Mouse (Mus musculus): ENCODE measurements around the gene Cpox. TPM values are rescaled to one million over a fixed set of nuclear protein-coding genes. Genes with fewer than 3 reads are reported as not detected.
"Not testable (repeated sequence)": the region's sequence is repeated elsewhere in the genome, so short reads cannot be mapped to it uniquely, and the experiment has no call there.

Gene Cpox
- total RNA-seq (2021): 10 to 100 TPM; 45.4 to 53.0 TPM
- long read RNA-seq, experiment 1, transcript Cpox-201 (7 exons, 3,097 nt): major isoform, 22 of 31 reads
- long read RNA-seq, experiment 1, partial matches to known transcripts: 2 of 31 reads
- long read RNA-seq, experiment 1, other reads (novel, unspliced or antisense): 6 of 31 reads
- long read RNA-seq, experiment 2, transcript Cpox-201 (7 exons, 3,097 nt): major isoform, 29 of 48 reads
- long read RNA-seq, experiment 2, partial matches to known transcripts: 1 of 48 reads
- long read RNA-seq, experiment 2, other reads (novel, unspliced or antisense): 18 of 48 reads

DNA sequence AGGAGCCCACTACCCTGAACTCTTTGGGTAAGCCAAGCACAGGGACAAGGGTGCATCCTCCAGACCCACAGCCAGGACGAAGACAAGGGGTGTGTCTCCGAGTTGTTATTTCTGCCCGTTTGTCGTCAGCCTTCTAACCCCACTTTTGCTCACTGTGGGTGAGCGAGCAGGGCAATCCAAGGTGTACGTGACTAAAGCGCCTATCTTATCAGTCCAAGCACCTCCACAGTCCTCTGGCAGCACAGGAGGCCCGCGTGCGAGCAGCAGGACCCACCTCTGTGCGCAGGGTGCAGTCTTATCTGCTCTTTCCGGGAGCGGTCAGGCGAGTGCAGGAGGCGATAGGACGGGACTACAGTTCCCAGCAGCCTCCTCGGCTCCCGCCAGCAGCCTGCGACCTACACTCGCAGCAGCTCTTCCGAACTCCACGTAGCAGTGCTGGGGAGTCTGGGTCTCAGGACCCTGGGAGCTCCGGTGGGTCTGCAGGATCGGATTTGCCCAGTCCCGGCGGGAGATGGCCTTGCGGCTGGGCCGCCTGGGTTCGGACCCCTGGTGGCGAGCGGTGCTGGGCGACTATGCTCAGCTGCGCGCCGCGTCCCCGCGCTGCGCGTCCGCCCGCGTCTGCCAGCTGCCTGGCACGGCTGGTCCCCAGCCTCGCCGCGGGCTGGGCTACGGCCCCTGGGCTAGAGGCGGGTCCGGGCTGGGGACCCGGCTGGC lies at the start of gene Cpox:
Gene Cpox, plus strand, starts transcription at position 376 of the 714 bp plus-strand sequence.
- DNase-seq (ENCODE audit: low spot score in 2 of 2): peak; percentile 81 to 88

DNA sequence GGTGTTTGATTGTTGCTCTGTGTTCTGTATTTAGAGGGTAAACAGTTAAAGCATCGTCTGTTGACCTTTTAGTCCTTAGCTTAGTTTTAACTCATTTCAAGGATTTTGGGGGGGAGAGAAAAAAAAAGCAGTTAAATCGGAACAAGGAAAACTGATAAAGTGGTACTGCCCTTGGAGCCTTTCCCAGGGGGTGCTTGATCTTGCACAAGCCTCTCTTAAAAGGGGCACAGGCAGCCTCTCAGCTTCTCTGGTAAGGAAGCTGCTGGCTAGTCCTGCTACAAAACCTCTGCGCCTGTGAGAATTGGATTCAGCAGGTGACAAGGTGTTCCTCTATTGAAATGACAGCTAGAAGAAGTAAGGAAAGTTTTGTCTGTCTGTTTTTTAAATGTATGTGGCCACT lies 47.7 kb upstream of the Cpox start:
- no peak for DNase-seq (ENCODE audit: low spot score in 2 of 2)

DNA sequence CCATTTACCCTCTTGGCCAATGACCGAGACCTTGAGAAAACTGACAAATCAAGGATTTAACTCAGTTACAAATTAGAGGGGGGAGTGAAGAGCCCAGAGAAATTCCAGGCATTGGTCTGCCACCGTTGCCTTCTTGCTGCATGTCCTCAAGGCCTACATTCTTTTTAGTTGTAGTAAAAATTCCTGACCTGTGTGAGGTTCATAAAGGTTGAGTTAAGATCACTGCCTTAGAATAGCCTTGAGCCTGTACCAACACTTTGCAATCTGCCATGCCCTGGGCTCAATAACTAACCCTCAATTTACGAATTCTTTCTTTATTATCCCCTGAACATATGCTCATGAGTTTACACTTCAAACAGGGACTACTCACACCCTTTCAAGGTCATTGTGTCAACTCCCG lies 47.0 kb upstream of the Cpox start:
- no peak for DNase-seq (ENCODE audit: low spot score in 2 of 2)

DNA sequence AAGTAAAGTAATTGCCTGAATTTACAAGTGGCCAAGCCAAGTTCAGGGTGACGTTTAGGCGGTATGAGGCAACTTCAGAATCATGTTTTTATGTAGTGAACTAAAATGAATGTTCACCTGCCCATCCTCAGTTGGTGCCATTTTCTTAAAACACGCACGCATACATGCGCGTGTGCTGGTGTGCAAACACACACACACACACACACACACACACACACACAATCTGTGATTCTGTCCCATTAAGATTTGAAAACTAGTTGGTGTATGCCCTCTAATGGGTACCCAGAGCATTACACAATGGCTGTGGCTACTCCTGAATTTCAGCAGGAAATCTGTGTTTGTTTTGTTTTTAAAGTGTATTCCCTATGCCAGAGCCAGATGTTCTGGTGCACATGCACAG lies 46.1 kb upstream of the Cpox start:
- peak; percentile 30 to 44 for DNase-seq (ENCODE audit: low spot score in 2 of 2)

DNA sequence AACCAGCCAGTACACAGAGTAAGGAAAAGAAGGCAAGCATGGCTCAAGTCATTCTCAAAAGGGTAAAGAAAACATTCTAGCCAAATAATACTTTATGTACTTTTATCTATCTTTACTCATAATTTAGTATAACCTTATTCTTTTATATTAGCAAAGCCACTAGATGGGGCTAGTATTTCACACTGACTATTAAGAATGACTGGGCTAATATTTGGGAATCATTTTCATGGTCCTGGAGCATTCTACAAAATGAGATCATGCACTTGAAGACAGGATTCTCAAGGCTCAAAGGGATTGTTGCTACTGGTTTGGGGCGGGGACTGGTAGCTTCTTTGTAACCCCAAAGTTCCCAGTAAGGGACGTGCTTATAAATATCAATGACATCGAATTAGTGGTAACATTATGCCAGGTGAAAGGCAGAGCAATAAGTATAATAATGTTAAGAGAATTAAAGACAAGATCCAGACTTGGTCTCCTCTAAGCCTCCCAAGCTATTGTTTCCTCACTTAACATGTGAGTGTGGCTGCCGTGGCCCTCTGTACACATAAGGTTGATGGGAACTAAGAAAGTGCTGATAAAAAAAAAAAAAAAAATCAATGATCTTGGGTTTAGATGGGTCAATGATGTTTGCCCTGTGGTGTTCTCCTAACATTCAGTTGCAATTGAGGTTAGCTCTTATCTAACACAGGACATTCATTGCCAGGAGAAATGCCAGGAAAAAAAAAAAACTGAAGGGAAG lies 42.3 kb upstream of the Cpox start:
- no peak for DNase-seq (ENCODE audit: low spot score in 2 of 2)

DNA sequence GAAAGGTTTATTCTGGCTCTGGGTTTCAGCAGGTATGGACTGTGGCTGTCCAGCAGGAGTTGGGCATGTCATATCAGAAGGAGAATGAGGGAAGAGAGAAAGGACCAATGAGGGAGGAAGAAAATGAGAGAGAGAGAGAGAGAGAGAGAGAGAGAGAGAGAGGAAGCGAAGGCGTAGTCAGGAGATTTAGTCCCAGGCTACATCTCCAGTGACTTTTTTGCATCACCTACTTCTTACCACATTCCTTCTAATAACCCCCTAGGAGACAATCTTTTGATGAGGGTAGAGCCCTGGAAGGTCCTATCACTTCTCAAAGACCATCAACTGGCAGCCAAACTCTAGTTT lies 41.8 kb upstream of the Cpox start:
- DNase-seq (ENCODE audit: low spot score in 2 of 2): no peak

DNA sequence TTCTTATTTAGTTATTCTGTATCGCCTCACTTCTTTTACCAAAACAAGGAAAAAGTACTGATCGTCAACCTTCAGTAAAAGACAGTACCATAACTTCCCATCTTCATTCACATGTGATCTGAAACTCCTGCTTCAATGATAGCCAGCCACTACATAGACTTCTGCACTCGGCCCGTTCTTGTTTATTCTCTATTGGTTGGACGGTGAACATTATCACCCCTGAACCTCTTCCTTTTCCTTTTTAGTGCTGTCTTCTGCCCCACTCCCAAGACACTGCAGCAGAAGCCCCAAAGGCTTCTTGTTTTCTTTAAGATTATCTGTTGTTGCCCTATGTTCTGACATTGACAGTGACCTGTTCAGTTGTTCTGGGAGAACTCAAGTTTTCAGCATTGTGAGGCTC lies 41.1 kb upstream of the Cpox start:
- DNase-seq (ENCODE audit: low spot score in 2 of 2): no peak

DNA sequence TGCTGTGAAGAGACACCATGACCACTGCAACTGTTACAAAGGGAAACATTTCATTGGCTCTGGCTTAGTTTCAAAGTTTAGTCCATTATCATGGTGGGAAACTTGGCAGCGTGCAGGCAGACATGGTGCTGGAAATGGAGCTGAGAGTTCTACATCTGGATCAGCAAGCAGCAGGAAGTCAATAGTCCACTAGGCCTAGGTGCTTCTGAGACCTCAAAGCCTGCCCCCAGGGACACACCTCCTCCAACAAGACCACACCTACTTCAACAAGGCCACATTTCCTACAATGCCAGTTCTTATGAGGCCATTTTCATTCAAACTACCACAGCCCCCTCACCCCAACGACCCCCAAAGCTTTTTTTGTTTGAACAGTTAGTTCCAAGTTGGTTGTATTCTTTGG lies 40.4 kb upstream of the Cpox start:
- no peak for DNase-seq (ENCODE audit: low spot score in 2 of 2)

DNA sequence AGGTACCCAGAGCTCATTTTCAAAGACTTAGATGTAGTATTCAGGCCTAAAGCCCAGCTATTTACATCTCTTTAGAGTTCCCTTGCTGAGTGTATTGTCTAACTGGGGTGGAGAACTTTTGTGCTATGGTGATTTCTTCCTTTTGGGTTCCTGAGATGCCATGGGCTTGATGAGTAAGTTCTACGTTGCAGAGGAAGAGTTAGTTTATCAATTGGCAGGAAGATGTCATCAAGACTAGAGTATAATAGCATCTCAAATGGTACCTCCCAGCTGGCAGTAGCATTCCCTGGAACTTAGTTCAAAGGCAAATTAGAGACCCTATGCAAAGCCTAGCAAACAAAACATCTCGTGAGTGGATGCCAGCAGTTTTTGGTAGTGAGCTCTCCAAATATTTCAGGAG lies 34.2 kb upstream of the Cpox start:
- DNase-seq (ENCODE audit: low spot score in 2 of 2): no peak

DNA sequence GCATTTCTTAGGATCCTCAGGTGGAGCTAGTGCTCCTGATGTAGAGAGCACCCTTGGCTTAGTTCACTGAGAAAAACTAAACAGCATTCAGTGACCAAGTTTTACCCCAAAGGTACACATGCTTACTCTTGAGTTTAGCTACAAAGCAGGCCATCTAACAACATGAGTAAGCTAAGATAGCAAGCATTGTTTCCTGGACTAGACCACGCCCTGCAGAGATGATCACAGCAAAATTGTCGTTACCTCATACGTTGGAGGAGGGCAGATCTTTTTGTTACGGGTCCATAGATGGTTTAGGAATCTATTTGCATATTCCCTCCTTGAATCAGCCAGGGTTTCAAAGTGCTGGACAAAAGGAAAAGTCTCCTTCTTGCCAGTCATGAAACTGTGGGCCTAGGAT lies 32.6 kb upstream of the Cpox start:
- DNase-seq (ENCODE audit: low spot score in 2 of 2): no peak

DNA sequence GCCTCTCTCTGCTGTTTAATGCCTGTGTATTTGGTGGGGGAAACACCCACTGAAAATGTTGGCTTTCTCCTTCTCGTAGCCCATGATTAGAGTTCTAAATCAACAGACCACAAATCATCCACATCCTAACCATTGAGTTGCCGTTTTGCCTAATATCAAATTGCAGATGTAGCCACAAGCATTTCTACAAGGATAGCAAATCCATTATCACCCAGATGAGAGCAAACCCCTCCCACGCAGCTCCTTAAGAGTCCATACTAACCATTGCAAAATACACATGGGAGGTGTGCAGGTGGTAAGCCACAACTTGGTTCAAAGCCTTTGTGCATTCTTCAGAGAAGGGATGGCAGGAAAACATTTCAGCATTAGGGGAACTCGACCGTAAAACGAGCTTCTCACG lies 32.1 kb upstream of the Cpox start:
- DNase-seq (ENCODE audit: low spot score in 2 of 2): no peak

DNA sequence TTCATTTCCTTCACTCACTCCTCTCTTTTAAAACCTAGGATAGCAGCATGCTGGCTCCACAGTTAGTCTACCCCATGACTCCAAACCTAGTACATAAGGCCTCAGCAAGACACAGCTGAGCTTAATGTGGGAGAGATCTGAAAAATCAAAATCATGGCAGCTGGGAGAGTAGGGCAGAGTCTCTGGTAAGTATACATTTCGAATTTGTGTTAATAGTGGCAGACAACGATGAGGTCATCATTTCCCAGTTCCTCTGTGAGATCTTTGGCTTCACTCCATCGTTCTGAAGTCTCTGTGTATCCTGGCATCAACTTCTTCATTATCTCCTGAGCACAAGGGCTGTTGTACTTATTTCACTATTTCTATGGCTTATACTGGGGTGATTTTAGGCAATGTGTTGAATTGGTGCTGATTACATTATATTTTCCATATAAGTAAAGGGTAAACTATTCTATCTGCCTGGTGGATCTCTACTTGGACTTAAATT lies 31.4 kb upstream of the Cpox start, which contains the start of gene E330017A01Rik:
Gene E330017A01Rik, minus strand, starts transcription at position 51 of the 487 bp plus-strand sequence.
- DNase-seq (ENCODE audit: low spot score in 2 of 2): no peak

DNA sequence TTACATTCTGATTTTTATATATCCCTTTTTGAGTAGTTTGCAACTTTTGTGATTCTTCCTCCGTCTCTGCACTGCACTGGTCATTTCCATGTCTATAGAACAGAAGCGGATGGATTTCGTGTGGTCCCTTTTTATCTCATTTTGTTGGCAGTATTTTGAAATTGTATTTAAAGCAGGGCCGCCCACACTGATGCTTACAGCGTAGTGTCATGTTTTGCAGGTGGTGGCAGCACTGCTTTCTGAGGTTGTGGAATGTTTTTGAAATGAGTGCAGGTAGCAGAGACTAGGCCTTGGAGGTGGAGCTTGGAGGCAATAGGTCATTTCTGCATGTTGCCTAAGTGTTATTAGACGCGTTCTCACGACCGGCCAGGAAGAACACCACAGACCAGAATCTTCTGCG lies 20.1 kb upstream of the Cpox start:
- DNase-seq (ENCODE audit: low spot score in 2 of 2): no peak

DNA sequence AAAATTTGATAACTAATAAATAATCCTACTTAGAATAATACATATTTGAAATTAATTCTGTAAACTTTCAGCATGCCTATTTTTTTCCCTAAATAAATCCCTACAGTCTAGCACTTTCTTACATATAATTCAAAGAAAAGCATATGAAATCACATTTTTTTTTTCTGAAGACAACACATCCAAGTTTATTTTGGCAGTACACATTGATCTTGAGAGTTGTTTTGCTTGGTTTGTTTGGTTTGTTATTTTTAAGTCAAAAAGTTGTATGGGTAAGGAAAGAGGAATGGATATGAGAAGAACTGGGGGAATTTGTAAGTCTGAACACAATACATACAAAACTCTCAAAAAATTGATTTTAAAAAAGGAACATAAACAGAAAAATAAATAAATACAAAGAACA lies 14.3 kb upstream of the Cpox start:
- DNase-seq (ENCODE audit: low spot score in 2 of 2): no peak

DNA sequence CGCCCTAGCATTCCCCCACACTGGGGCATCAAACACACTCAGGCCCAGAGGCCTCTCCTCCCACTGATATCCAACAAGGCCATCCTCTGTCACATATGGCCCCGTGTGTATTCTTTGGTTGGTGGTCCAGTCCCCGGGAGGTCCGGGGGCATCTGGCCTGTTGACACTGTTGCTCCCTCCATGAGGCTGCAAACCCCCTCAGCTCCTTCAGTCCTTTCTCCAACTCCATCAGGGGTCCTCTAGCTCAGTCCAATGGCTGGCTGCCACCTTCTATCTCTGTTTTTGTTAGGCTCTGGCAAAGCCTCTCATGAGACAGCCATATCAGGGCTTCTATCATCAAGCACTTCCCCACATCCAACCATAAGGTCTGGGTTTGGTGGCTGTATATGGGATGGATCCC lies 13.6 kb upstream of the Cpox start:
- DNase-seq (ENCODE audit: low spot score in 2 of 2): no peak

DNA sequence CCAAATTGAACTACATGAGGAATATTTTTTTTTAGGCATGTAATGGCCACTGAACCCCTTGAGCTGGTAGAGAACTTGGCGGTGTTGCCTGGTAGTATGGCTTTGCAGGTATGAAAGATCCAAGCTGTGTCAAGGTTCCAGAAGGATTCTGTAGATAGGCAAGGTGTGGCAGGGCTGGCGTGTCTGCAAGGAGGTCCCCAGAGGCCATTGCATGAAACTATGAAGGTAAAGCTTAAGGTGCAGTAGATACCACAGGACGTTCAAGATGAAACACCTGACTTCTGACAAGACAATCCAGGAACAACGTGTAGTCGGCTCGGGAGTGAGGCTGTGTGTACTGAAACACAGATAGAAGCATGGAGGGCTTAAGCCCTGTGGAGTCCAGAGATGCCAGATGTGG lies 11.4 kb upstream of the Cpox start:
- no peak for DNase-seq (ENCODE audit: low spot score in 2 of 2)

DNA sequence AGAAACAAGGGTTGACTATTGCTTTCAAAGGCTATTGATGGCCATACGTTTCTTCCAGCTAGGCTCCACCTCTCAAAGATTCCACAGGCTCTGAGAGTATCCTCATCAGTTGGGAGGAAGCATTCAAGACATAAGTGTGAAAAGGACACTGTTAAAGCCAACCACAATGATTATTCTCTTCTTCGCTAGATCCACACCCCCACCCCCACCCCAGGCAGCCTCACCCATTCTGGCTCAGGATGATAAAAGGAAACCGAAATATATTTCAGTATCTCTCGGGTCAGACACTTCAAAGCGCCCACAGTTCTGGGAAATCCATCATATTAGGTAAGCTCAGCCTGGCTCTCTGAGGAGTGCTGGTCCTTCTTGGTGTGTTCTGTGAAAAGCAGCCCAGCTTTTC lies 8.3 kb upstream of the Cpox start:
- DNase-seq (ENCODE audit: low spot score in 2 of 2): no peak

DNA sequence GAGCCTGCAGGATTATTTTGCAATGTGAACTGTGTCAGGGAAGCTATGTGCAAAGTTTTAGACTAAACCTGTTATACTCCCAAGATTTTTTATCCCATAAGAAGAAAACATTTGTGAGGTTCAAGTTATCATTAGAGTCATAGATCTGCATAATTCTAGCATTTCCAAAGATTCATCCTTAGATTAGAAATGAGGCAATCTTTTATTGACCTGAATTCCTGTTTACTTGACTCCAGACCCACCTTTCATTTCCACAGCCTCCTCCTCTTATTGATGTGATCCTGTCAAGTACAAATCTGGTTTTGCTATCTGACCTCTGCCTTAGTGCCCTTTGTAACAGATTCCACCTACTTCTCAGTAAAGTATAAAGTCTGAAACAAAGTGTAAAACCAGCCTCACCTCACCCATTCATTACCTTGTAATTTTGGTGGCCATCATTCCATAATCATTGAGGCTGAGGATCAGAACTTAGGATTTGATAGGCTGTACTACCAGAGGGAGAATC lies 7.8 kb upstream of the Cpox start:
- DNase-seq (ENCODE audit: low spot score in 2 of 2): no peak

DNA sequence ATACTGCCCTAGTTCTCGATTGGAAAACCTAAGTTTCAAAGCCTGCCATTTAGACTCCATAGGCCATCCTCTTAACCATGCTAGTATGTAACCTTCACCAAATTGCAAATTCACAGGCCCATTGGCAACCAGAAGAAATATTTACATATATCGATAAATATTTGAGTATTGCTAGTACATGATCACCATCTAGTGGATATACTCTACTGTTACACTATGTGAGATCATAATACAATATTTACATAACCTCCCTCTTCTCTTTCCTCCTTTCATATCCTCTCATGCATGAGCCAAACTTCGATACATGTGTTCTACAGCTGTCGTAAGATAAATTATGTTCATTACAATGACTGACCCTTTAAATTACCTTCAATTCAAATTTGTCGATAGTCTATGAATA lies 7.1 kb upstream of the Cpox start:
- no peak for DNase-seq (ENCODE audit: low spot score in 2 of 2)

DNA sequence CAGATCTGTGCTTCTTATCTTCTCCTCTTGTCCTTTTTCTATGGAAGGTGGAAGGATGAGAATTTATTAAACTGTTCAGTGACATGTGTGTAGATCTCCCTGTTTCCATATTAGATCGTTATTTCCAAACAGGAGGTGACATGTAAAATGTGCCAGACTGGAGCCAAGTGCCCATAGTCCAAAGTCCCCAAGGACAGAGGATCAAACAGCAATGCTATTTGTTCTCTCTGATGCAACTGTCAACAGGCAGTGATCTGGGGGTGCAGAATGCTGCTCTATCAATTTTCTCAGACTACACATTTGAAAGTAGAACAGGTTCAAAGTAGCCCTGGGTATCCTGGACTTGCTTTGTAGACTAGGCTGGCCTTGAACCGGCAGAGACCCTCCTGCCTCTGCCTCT lies 6.3 kb upstream of the Cpox start:
- no peak for DNase-seq (ENCODE audit: low spot score in 2 of 2)

DNA sequence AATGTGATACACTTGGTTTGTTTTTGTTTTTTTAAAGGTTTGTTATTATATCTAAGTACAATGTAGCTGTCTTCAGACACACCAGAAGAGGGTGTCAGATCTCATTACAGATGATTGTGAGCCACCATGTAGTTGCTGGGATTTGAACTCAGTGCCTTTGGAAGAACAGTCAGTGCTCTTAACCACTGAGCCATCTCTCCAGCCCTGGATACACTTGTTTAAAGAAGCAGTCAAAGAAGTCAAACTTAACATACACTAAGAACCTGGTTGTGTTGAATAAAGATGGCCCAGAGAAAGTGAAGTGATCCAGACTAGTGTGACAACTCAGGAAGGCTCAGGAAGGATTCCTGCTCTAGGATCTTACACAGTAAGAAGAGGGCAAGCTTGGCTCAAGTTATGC lies 5.0 kb upstream of the Cpox start:
- DNase-seq (ENCODE audit: low spot score in 2 of 2): not testable (repeated sequence)

DNA sequence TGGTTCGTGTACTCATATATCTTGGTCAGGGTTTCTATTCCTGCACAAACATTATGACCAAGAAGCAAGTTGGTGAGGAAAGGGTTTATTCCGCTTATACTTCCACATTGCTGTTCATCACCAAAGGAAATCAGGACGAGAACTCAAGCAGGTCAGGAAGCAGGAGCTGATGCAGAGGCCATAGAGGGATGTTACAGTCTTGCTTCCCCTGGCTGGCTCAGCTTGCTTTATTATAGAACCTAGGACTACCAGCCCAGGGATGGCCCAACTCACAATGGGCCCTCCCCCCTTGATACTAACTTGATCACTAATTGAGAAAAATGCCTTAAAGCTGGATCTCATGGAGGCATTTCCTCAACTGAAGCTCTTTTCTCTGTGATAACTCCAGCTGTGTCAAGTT lies 3.4 kb upstream of the Cpox start:
- not testable (repeated sequence) for DNase-seq (ENCODE audit: low spot score in 2 of 2)

Data from layer of hippocampus, postnatal 14 days (tissue).